Mouse (Mus musculus) liver, embryonic 11.5 days (tissue): ENCODE results near the gene Rab37. TPM values are rescaled to one million over a fixed set of nuclear protein-coding genes. Genes with fewer than 3 reads are reported as not detected.

ENCODE experiments used
- polyA plus RNA-seq: library from polyadenylated mRNA; unstranded; fragments of >200 nt; fragmentation: Nextera tagmentation; extraction: Ambion mirVana; gene quantifications from 2 replicates; pipeline ENCODE4 v1.2.1, GENCODE M21; 2014

The Rab37 gene
- polyA plus RNA-seq, 1 experiment from 2014 or later, result 6.3 TPM

Other genes starting within 250 kb of the Rab37 start
- 20.2 and 21.6 TPM in 2 replicates for gene Gprc5c, start 240.3 kb upstream of the Rab37 start, polyA plus RNA-seq
- gene Cd300a, start 201.4 kb upstream of the Rab37 start, polyA plus RNA-seq, result 4.1 and 5.4 TPM in 2 replicates
- gene Cd300lb, start 157.0 kb upstream of the Rab37 start, polyA plus RNA-seq, result 0.49 and 0.55 TPM in 2 replicates
- gene Cd300c, start 122.3 kb upstream of the Rab37 start, polyA plus RNA-seq, result not detected in 2 replicates
- gene Cd300ld, start 101.5 kb upstream of the Rab37 start, polyA plus RNA-seq, result 0.45 and 0.95 TPM in 2 replicates
- 3.7 and 4.4 TPM in 2 replicates for gene Cd300c2, start 89.6 kb upstream of the Rab37 start, polyA plus RNA-seq
- not detected in 2 replicates for gene Cd300ld2, start 75.2 kb upstream of the Rab37 start, polyA plus RNA-seq
- gene Cd300ld4, start 64.4 kb upstream of the Rab37 start, polyA plus RNA-seq, result not detected in 2 replicates
- not detected in 2 replicates for gene Cd300ld5, start 53.7 kb upstream of the Rab37 start, polyA plus RNA-seq
- not detected in 2 replicates for gene Cd300ld3, start 43.0 kb upstream of the Rab37 start, polyA plus RNA-seq
- 0.33 and 0.56 TPM in 2 replicates for gene Cd300e, start 29.3 kb upstream of the Rab37 start, polyA plus RNA-seq
- 0.63 and 0.86 TPM in 2 replicates for gene Cd300lf, start 42.6 kb downstream of the Rab37 start, polyA plus RNA-seq
- gene Slc9a3r1, start 71.9 kb downstream of the Rab37 start, polyA plus RNA-seq, result 117 and 121 TPM in 2 replicates
- 10.8 and 13.1 TPM in 2 replicates for gene Tmem104, start 96.1 kb downstream of the Rab37 start, polyA plus RNA-seq
- 17.0 and 20.1 TPM in 2 replicates for gene Nat9, start 96.4 kb downstream of the Rab37 start, polyA plus RNA-seq
- 0.75 and 0.89 TPM in 2 replicates for gene Grin2c, start 175.8 kb downstream of the Rab37 start, polyA plus RNA-seq
- 25.0 and 25.7 TPM in 2 replicates for gene Fdxr, start 185.6 kb downstream of the Rab37 start, polyA plus RNA-seq
- 3.2 and 3.4 TPM in 2 replicates for gene Fads6, start 206.2 kb downstream of the Rab37 start, polyA plus RNA-seq
- gene Otop2, start 215.7 kb downstream of the Rab37 start, polyA plus RNA-seq, result not detected in 2 replicates
- 0.52 and 0.64 TPM in 2 replicates for gene Ush1g, start 230.6 kb downstream of the Rab37 start, polyA plus RNA-seq
- not detected in 2 replicates for gene Otop3, start 243.3 kb downstream of the Rab37 start, polyA plus RNA-seq